Mouse (Mus musculus): Measurements from ENCODE around the gene Ctsh.

- TF ChIP-seq POLR2A (IDR thresholded peaks at IDR 0.05; ENCODE audit: low read depth, low read length) (no peak), CTCF (conservative IDR thresholded peaks at IDR 0.05; ENCODE audit: insufficient read depth, insufficient read length, low read depth, low read length) (no peak)
Observed at GRCm38 (mm10) chr9:90117234-90117633, 63.3 kb downstream of the Ctsh start.

Measured in kidney, adult 2 months (tissue).